Mouse (Mus musculus): Measurements from ENCODE around the gene Ccr10.
"Not testable (repeated sequence)": the region's sequence is repeated elsewhere in the genome, so short reads cannot be mapped to it uniquely, and the experiment has no call there.

The Ccr10 gene

DNA sequence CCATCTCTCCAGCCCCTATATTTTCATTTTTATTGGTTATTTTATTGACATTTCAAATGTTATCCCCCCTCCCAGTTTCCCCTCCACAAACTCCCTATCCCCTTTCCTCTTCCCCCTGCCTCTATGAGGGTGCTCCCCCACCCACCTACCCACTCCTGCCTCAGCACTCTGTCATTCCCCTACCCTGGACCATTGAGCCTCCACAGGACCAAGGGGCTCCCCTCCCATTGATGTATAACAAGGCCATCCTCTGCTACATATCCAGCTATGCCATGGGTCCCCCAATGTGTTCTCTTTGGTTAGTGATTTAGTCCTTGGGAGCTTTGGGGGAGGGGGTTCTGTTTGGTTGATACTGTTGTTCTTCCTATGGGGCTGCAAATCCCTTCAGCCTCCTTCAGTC, 20.6 kb downstream of the Ccr10 start:
- DNase-seq (ENCODE audit: low spot score), result no peak

DNA sequence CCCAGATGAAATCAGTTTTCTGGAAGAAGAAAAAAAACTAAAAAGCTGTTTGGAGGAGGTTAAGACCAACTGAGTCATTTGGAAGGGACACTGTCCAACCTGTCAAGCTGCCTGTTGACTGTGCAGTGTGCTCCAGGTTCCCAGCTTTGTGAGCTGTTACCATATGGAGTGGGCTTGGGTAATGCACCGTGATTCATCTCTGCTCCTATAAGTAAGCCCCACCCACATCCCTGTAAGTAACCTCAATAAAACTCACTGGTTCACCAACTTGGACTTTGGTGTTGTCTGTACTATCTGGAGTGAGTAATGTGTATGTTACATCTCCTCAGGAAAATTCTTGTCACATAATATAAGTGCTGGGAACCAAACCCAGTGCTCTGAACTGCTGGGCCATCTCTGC, 22.4 kb downstream of the Ccr10 start:
- DNase-seq (ENCODE audit: low spot score), result no peak

DNA sequence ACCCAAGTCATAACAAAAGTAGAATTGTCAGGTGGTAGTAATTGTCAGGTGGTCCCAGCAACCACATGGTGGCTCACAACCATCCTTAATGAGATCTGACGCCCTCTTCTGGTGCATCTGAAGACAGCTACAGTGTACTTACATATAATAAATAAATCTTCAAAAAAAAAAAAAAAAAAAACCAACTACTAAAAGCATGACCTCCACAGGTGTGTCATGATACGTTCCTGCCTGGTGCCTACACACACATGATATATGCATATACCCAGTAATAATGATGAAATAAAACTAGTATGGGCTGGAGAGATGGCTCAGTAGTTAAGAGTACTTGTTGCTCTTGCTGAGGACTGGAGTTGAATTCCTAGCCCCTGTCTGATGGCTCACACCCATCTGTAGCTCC, 24.2 kb downstream of the Ccr10 start:
- no peak for DNase-seq (ENCODE audit: low spot score)

DNA sequence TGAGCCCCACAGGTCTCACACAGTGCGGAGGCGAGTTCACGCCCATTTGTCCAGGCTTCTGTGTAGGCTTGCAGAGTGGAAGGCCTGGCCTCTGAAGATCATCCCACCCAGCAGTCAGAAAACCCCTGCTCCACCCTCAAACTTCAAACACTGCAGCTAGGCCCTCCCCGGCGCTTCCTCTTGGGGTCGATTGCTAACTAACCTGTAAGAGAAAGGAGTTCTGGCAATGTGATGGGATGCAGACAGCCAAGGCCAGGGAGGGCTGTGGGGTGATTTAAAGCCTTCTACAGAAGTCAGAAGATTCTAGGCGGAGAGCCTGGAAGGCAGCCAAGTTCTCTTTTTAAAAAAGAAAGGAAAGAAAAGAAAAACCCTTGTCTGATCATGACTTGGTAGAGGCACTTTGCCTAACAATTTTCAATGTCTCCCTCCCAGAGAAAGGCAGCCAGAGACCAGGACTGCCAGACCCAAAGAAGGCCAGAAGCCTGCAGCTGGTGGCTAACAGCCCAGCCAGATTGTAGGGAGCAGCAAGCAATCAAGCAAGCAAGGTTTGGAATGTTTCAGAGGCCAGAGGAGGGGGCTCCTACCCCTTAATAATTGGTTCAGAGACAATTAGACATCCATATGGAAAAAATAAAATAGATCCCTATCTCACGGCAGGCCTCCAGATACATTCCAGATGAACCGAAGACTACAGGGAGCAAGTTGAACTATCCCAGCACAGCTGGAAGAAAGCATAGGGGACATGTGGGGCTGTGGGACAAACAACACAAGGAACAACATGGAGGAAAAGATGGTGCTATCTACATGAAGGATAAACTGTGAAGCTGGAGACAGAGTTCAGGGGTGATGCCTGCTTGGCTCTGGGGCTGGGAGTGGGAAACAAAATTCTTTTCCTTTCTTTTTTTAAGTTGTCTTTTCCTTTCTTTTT, 25.8 kb downstream of the Ccr10 start:
- peak; percentile 45 for DNase-seq (ENCODE audit: low spot score)

DNA sequence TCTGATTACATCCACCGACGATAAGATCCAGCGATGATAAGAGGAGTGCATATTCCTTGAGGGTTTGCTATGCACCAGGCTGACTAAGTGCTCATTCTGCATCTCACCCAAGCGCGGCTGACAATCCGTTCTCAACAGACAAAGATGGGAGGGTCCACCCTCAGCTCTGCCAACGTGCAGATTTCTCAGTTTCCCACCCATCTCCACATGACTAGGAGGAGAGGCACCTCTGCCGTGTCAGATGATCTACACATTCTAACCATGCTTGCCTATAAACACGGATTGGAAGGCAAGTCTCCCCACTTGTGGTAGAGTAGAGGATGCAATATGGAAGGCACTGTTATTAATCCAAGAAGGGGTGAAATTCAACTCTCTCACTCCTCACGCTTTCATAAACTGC, 26.5 kb downstream of the Ccr10 start:
- no peak for DNase-seq (ENCODE audit: low spot score)

DNA sequence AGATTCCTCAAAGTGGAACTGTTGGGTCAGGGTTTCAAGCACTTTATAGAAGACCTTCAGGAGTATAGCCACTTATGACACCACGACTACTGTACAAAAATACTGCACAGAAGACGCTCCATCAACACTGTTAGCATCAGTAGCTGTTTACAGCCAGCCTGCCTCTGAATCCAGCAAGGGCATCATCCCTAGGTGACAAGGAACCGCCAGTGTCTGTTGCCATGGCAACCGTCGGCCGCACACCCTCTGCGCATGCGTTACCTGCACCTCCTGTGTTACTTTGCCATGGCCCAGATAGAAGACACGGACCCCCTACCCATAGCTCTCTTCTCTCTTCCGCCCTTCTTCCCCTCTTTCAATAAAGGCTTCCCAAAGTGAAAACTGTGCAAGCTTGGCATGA, 28.9 kb downstream of the Ccr10 start:
- no peak for DNase-seq (ENCODE audit: low spot score)

DNA sequence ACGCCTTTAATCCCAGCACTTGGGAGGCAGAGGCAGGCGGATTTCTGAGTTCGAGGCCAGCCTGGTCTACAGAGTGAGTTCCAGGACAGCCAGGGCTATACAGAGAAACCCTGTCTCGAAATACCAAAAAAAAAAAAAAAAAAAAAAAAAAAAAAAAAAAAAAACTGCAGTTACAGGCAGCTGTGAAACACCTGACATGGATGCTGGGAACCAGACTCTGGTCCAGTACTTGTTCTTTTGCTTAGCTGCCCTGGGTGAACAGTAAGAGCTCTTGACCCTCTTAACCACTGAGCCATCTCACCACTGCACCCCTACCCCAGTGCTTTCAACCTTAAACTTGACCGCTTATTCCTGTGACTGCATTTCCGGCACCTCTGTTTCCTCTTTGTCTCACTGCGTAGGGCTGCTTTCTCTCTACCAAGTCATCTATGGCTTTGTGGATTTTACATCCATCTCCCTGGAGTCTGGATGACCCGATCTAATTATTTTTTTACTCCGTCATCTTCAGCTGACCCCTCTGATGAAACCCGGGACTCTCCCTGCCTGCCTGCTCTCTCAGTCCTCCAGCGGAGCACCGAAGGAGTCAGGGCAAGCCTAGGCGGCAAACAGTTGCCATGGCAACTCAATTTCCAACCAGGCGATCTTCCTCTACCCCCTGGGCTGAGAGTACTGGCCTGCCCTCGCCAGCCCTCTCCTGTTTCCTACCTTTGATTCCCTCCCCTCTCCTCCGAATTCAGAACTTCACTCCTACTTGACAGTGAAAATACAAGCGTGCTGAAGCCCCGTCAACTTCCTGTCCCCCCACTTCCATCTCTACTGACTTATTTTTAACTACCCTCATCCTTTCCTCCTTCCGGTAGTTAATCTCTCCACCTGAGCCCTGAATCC, 31.7 kb downstream of the Ccr10 start:
- no peak for DNase-seq (ENCODE audit: low spot score)

DNA sequence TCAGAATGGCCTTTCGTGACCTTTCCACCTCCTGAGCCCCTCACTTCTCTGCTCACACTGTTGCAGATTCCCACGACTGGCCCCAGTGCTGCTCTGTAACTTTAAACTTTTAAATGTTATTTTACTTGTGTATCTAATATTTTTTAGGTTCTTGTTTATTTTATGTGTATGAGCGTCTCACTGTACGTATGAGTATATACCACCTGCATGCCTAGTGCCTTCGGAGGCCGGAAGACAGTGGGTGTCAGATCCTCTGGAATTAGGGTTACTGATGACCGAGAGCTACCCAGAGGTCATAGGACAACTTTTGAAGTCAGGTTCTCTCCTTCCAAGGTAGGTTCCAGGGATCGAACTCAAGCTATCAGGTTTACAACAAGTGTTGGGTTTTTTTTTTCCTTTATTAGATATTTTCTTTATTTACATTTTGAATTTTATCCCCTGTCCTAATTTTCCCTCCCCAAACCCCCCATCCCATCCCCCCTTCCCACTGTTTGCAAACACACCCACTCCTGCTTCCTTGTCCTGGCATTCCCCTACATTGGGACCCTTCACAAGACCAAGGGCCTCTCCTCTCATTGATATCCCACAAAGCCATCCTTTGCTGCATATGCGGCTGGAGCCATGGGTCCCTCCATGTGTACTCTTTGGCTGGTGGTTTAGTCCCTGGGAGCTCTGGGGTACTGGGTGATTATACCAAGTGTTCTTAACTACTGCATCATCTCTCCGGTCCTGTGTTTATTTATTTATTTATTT, 32.9 kb downstream of the Ccr10 start:
- DNase-seq (ENCODE audit: low spot score), result no peak

DNA sequence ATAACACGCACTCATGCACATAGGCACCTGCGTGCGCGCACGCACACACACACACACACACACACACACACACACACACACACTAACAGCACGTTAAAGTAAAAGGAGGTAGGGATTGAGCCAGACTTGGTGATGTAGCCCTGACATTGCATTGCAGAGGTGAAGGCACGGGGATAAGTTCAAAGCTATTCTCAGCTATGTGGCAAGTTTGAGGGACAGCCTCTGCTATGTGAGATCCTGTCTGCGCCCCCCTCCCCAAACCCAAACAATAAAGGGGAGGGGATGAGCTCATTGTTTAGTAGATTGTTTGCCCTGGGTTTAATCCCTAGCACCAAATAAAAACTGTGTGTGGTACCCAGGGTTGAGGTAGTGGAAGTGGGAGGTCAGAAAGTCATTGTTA, 34.2 kb downstream of the Ccr10 start:
- no peak for DNase-seq (ENCODE audit: low spot score)

DNA sequence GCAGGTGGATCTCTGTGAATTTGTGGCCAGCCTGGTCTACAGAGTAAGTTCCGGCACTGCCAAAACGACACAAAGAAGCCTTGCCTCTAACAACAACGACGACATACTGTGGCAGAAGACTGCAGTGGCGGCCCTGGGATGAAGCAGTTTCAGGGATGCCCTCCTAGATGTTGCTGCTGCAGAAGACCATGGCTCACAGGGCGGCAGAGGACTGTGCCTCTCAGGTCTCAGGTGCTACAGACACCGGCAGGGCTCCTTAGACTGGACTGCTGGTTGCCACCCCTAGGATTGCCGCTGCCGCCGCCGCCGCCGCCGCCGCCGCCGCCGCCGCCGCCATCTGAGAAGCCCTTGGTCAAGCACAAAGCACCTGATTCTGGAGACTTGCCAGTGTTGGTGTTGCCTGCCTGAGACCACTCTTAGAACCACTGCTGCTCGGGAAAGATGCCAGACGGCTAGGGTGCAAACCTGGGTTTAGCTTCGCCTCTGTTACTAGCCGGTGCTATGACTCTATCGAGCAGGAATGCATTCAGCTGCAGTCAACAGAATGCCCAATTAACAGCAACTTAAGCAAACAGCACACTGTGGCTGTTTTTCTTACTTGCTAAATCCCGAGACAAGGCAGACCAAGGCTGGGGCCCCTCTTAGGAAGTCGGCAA, 35.0 kb downstream of the Ccr10 start:
- DNase-seq (ENCODE audit: low spot score), result no peak

DNA sequence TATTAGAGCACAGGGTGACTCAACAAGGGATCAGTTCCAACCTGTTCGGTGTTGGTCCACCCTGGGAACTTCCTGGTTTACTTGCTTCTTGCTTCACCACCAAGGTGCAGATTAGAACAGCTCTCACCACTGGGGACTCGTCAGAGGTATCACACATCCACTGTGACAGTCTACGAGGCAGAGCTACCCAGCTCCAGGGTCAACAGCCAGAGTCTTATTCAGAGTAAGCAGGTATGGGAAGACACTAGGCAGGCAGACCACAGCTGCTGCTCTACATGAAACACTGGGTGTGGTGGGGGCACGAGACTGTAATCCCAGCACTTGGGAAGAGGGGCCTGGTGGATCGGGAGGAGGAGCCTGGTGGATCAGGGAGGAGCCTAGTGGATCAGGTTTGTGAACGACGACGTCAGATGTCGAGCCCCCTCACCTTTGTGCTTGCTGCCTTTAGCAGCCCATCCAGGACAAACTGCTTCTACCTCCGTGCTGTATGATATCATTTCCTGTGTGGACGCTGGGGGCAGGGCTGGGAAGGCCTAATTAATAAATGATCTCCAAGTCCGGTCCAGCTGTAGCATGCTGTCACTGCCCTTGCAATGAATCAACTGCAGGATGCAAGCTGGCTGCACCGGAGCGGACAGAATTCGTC, 36.6 kb downstream of the Ccr10 start:
- peak; percentile 65 for DNase-seq (ENCODE audit: low spot score)

DNA sequence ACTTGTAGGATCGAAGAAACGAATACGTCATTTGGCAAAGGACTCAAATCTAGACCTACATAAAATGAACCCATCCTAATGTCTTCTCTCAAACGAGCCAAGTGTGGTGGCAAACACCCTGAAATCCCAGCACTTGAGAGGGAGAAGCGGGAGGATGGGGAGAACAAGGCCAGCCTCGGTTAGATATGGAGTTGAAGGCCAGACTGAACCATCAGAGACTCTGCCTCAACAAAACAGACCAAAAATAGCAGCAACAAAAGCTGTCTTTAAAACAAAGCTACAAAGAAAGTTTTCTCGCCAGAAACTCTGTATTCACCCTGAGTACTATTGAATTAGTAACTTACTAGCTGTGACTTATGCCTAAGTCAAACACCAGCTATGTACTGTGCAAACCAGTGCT, 38.2 kb downstream of the Ccr10 start:
- DNase-seq (ENCODE audit: low spot score), result no peak

DNA sequence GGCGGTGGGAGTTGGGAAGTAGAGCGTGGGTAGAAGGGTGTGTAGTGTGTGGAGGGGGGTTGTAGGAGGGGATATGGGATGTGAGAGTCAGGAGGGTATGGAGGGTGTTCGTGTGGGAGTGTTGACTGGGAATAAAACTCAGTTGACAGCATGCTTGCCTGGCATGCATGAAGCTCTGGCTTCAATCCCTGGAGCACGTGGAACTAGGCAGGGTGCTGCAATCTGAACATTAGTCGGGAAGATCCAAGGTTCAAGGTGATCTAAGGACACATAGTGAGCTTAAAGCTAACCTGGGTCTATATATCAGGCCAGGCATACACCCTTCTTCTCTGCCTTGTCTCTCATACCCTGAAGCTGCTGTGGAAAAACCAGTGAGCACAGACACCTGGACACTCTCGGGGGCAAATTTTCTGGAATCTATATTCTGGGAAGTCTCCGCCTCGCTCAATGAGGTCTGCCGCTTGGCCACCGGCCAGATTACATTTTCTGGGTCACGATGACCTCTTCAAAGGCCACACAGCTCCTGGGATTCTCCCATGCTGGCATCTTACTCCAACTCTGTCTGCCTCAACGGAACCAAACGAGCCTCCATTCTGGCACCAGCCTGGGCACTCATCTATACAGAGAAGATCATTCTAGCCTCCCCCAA, 40.9 kb downstream of the Ccr10 start:
- DNase-seq (ENCODE audit: low spot score), result no peak

DNA sequence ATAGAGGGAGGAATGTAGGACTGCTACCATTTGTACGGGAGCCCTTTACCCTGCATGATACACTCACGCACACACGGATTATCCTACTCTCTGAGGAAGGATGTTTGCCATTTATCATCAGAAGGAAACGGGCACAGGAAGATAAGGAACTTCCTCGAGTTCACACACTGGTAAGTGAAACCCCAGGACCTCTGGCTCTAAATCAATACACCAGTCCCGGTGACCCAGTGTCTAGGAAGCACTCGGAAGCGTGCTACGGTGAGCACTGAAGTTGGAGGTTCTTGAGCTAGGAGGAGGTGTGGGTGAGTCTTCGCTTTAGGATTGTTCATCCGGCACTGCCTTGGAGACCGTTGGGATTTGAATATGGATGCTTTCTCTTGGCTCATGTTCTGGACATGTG, 42.2 kb downstream of the Ccr10 start:
- DNase-seq (ENCODE audit: low spot score), result no peak

DNA sequence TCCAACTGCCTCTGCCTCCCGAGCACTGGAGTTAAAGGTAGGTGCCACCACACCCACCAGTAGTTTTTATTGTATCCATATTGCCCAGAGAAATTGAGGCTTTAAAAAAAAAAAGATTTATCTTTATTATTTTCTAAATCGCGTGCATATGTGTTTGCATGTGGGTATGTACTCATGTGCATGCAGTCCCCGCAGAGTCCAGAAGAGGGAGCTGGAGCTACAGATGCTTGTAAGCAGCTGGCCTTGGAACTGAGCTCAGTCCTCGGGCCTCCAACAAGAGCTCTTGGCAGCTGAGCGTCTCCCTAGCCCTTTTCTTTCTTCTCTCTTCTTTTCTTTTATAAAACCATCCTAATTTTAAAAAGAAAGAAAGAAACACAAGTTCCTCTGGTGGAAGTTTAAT, 43.5 kb downstream of the Ccr10 start:
- DNase-seq (ENCODE audit: low spot score), result no peak

DNA sequence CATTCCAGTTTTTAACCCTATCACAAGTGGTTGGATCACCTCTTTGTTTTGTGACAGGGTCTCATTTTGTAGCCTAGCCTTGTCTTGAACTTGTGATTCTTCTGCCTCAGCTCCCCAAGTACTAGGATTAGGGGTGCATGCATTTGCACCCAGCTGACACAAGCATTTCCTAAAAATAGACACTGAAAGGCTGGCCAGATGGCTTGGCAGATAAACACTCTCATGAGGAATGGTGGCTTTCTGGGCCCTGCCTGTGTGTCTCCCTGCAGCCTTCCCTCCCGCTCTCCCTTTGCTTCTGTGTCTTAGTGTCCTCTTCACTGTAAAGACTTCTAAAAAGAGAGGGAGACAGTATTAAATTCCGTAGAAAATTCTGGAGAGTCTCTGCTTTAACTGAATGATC, 44.1 kb downstream of the Ccr10 start:
- no peak for DNase-seq (ENCODE audit: low spot score)

DNA sequence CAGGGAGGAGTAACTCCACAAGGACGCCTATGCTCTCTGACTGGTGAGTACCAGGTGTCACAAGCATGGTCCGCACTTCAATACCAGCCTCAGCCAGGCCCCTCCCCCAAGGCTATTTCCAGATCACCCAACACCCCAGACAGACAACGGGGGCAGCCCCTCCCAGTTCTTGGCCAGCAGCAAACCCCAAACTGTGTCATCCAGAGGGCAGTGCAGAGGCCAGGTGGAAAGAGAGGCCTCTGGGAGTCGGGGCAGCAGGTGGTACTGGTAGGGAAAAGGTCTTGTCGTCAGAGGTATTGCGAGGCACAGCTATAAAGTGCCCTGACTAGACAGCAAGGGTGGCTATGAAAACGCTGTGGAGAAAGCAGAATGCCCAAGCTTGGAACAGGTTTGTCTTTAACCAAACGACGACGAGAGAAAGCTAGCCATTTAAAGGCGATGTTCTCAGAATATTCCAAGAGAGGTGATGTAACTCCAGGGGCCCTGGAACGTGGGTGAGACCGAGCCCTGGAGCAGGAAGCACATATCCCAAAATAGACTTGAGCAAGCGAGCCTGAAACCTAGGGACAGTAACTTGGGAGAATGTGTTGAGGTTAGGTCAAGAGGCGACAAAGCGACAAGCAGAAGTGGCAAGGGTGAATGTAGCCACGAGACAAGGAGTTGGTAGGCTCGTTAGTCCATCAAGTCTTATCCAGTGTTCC, 45.0 kb downstream of the Ccr10 start:
- no peak for DNase-seq (ENCODE audit: low spot score)

DNA sequence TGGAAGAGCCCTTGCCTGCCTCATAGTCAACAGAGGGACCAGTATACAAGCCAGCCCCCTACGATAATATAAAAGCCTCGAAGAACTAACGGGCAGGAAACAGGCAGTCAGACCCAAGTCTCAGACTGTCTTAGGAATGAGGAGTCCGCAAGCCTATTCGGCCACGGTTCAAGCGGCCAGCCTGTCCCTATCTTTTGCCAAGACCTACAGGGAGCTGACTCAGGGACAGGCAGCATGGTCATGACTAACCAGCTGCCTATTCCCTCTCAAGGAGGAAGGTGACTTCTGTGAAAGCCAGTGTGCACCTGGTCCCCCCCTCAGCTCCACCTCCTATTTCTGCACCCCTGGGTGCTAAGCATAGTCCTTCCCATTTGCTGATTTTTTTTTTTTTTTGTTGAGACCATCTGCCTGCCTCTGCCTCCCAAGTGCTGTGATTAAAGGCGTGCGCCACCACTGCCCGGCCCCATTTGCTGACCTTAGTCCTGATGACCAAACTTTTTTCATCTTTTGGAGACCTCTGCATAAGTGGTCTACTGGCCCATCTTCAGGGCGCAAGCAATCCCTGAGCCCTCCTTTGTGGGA, 46.2 kb downstream of the Ccr10 start:
- no peak for DNase-seq (ENCODE audit: low spot score)

DNA sequence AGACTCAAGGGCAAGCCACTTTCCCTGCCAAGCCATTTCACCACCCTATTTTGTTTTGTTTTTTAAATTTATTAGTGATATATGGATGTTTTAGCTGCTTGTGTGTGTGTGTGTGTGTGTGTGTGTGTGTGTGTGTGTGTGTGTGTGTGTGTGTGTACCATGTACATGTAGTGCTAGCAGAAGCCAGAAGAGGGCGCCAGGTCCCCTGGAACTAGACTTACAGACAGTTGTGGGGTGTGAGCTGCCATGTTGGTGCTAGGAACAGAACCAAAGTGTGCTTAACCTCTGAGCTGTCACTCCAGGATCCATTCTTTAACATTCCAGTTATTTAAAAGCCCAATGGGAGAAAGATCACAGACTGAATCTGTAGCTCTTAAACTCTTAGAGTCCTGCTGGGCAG, 48.2 kb downstream of the Ccr10 start:
- no peak for DNase-seq (ENCODE audit: low spot score)

DNA sequence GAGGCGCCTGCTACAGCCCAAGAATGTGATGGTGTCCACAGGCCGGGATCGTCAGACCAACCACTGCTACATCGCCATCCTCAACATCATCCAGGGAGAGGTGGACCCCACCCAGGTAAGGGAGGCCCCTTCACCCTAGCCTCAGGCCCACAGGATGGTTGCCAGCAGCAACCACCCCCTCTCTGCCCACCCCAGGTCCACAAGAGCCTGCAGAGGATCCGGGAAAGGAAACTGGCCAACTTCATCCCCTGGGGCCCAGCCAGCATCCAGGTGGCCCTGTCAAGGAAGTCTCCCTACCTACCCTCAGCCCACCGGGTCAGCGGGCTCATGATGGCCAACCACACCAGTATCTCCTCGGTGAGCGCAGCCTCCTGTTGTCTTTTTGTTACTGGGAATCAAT, 50.2 kb downstream of the Ccr10 start:
- DNase-seq (ENCODE audit: low spot score), result not testable (repeated sequence)

All from urinary bladder, postnatal 14 days (tissue).